Mouse (Mus musculus) right cerebral cortex, adult 2 months (tissue): ENCODE data around the gene Tssk3.
A peak's percentile ranks its signal among the peaks of the same experiment; 100 is the strongest.

Experiments
- DNase-seq, 2 experiments: peaks; one replicate each; pipeline ENCODE4 v3.0.0; 2021 to 2022; ENCODE audit warnings: low spot score in 2 of 2

Gene Tssk3

GRCm38 (mm10) chr4:129448713-129449112 lies 42.1 kb downstream of the Tssk3 start:
- DNase-seq = no peak

- no peak for DNase-seq
Measured at GRCm38 (mm10) chr4:129447778-129448563, 42.9 kb downstream of the Tssk3 start.

- DNase-seq = no peak
Measured at GRCm38 (mm10) chr4:129447360-129447759, 43.5 kb downstream of the Tssk3 start.

GRCm38 (mm10) chr4:129441145-129441544 lies 49.7 kb downstream of the Tssk3 start:
- no peak for DNase-seq

GRCm38 (mm10) chr4:129440340-129441063 lies 50.3 kb downstream of the Tssk3 start, which contains the start of gene Zbtb8b:
Gene Zbtb8b, minus strand, starts transcription at chr4:129440853.
- peak; percentile 89 to 90 for DNase-seq
